Mouse (Mus musculus): ENCODE results near the gene Med13.
"Not testable (repeated sequence)": the region's sequence is repeated elsewhere in the genome, so short reads cannot be mapped to it uniquely, and the experiment has no call there.

The Med13 gene

GRCm38 (mm10) chr11:86380521-86381238 lies 23.3 kb upstream of the Med13 start:
- no peak for DNase-seq (ENCODE audit: low read depth, low spot score)

GRCm38 (mm10) chr11:86378981-86379380 lies 21.6 kb upstream of the Med13 start:
- DNase-seq (ENCODE audit: low read depth, low spot score) = no peak

GRCm38 (mm10) chr11:86377841-86378240 lies 20.4 kb upstream of the Med13 start:
- DNase-seq (ENCODE audit: low read depth, low spot score) = no peak

GRCm38 (mm10) chr11:86376707-86377106 lies 19.3 kb upstream of the Med13 start:
- no peak for DNase-seq (ENCODE audit: low read depth, low spot score)

GRCm38 (mm10) chr11:86375086-86375485 lies 17.7 kb upstream of the Med13 start:
- no peak for DNase-seq (ENCODE audit: low read depth, low spot score)

GRCm38 (mm10) chr11:86371266-86371665 lies 13.9 kb upstream of the Med13 start:
- no peak for DNase-seq (ENCODE audit: low read depth, low spot score)

GRCm38 (mm10) chr11:86369860-86370259 lies 12.5 kb upstream of the Med13 start:
- no peak for DNase-seq (ENCODE audit: low read depth, low spot score)

- no peak for DNase-seq (ENCODE audit: low read depth, low spot score)
Observed at GRCm38 (mm10) chr11:86369003-86369402, 11.6 kb upstream of the Med13 start.

- no peak for DNase-seq (ENCODE audit: low read depth, low spot score)
Observed at GRCm38 (mm10) chr11:86364709-86365452, 7.5 kb upstream of the Med13 start.

- DNase-seq (ENCODE audit: low read depth, low spot score) = peak; percentile 94
Observed at GRCm38 (mm10) chr11:86357984-86358528, 654 bp upstream of the Med13 start.

GRCm38 (mm10) chr11:86356007-86356853 lies 1.2 kb downstream of the Med13 start:
- DNase-seq (ENCODE audit: low read depth, low spot score) = no peak

GRCm38 (mm10) chr11:86353586-86353985 lies 3.8 kb downstream of the Med13 start:
- no peak for DNase-seq (ENCODE audit: low read depth, low spot score)

GRCm38 (mm10) chr11:86351766-86352315 lies 5.6 kb downstream of the Med13 start:
- DNase-seq (ENCODE audit: low read depth, low spot score) = no peak

GRCm38 (mm10) chr11:86350636-86351138 lies 6.7 kb downstream of the Med13 start:
- DNase-seq (ENCODE audit: low read depth, low spot score) = no peak

GRCm38 (mm10) chr11:86349325-86349724 lies 8.1 kb downstream of the Med13 start:
- DNase-seq (ENCODE audit: low read depth, low spot score) = no peak

GRCm38 (mm10) chr11:86348872-86349271 lies 8.5 kb downstream of the Med13 start:
- DNase-seq (ENCODE audit: low read depth, low spot score) = no peak

- no peak for DNase-seq (ENCODE audit: low read depth, low spot score)
Observed at GRCm38 (mm10) chr11:86347387-86348122, 9.8 kb downstream of the Med13 start.

- DNase-seq (ENCODE audit: low read depth, low spot score) = no peak
Observed at GRCm38 (mm10) chr11:86346525-86346924, 10.9 kb downstream of the Med13 start.

GRCm38 (mm10) chr11:86344940-86345339 lies 12.5 kb downstream of the Med13 start:
- not testable (repeated sequence) for DNase-seq (ENCODE audit: low read depth, low spot score)

- no peak for DNase-seq (ENCODE audit: low read depth, low spot score)
Observed at GRCm38 (mm10) chr11:86324251-86324650, 33.2 kb downstream of the Med13 start.

GRCm38 (mm10) chr11:86314992-86315391 lies 42.4 kb downstream of the Med13 start:
- not testable (repeated sequence) for DNase-seq (ENCODE audit: low read depth, low spot score)
